ENCODE assay signal across 9 mouse cellular contexts in the genomic region with DNA sequence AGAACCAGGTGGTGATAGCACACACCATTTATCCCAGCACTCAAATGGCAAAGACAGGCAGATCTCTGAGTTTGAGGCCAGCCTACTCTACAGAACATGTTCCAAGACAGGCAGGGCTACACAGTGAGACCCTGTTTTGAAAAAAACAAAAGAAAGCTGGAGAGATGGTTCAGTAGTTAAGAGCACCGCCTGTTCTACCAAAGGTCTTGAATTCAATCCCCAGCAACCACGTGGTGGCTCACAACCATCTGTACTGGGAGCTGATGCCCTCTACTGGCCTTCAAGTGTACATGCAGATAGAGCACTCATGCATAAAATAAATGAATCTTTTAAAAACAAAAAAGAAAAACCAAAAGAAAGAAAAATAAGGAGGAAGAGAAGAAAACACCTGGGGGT. TPM values are rescaled to one million over a fixed set of nuclear protein-coding genes. Genes with fewer than 3 reads are reported as not detected.
A peak's percentile ranks its signal among the peaks of the same experiment; 100 is the strongest.
DNase-seq lines count a peak whose midpoint lies in the region; ATAC-seq and TF ChIP-seq lines count a peak whose summit lies in the region.
"Had no signal": no experiment of that assay in that cellular context is flagged by ENCODE, and none has a peak within 500 bp of the region (broad histone marks: within the 10 kb centered on the region; RNA-seq: fewer than 3 reads in every experiment).

No protein-coding gene starts in this region.

- WGBS in cerebellum, adult 2 months: 0% methylated on average over 2 of the region's 2 CpGs
- WGBS in kidney, adult 2 months: 0% methylated on average over 2 of the region's 2 CpGs
- 2% methylated on average over 2 of the region's 2 CpGs for WGBS in hindbrain, embryonic 16.5 days

- H3K9ac ChIP-seq in hindbrain, embryonic 16.5 days (ENCODE audit: low read depth, low read length): no peak overlapping the region
- H3K9ac ChIP-seq: hindbrain, embryonic 15.5 days had no signal

- H3K9me3 ChIP-seq in hindbrain, embryonic 16.5 days (ENCODE audit: control insufficient read depth, low read length): no peaks in the 10 kb centered on the region
- H3K9me3 ChIP-seq: hindbrain, embryonic 15.5 days had no signal

- peak; percentile 71; the same call in 1 of the 2 replicates for TF ChIP-seq CTCF in cerebellum, adult 2 months (IDR thresholded peaks at IDR 0.05; ENCODE audit: borderline replicate concordance, insufficient read depth, low read depth, low read length)
- TF ChIP-seq CTCF in testis, adult 2 months (IDR thresholded peaks at IDR 0.05; ENCODE audit: control insufficient read depth, insufficient read depth, insufficient replicate concordance, low read depth, low read length): peak; percentile 38; the same call in 1 of the 2 replicates
- TF ChIP-seq CTCF in kidney, adult 2 months (conservative IDR thresholded peaks at IDR 0.05; ENCODE audit: insufficient read depth, insufficient read length, low read depth, low read length): peak; percentile 77

- no peak overlapping the region for H3K4me3 ChIP-seq in cerebellum, adult 2 months (replicated peaks; ENCODE audit: insufficient read depth, low read depth, low read length)
- no peak overlapping the region for H3K4me3 ChIP-seq in testis, adult 2 months (ENCODE audit: control insufficient read depth, low read depth, low read length)
- no peak overlapping the region for H3K4me3 ChIP-seq in kidney, adult 2 months (ENCODE audit: insufficient read depth, low read depth, low read length)
- no peak overlapping the region for H3K4me3 ChIP-seq in hindbrain, embryonic 16.5 days (ENCODE audit: low read length)
- H3K4me3 ChIP-seq: hindbrain, embryonic 15.5 days had no signal

- DNase-seq in cerebellum, adult 2 months: peak; percentile 36 to 55
- DNase-seq in cerebellum, postnatal 36 days: no peak
- no peak for DNase-seq in testis, postnatal 10 days (ENCODE audit: low spot score)
- peak; percentile 82 for DNase-seq in kidney, adult 2 months
- no peak for DNase-seq in right cerebral cortex, postnatal 36 days (ENCODE audit: low spot score in 2 of 2)

- H3K27me3 ChIP-seq in cerebellum, adult 2 months (ENCODE audit: control insufficient read depth, insufficient read depth, low read length): no peaks in the 10 kb centered on the region
- H3K27me3 ChIP-seq in testis, adult 2 months (ENCODE audit: control insufficient read depth, insufficient read depth, low read length): no peaks in the 10 kb centered on the region
- no peaks in the 10 kb centered on the region for H3K27me3 ChIP-seq in kidney, adult 2 months (replicated peaks; ENCODE audit: control insufficient read depth, insufficient read depth, low read length)
- no peaks in the 10 kb centered on the region for H3K27me3 ChIP-seq in hindbrain, embryonic 16.5 days (replicated peaks; ENCODE audit: control insufficient read depth, insufficient read depth, low read length)
- H3K27me3 ChIP-seq: hindbrain, embryonic 15.5 days had no signal

- no peak overlapping the region for H3K4me2 ChIP-seq in hindbrain, embryonic 16.5 days (ENCODE audit: low read length)
- H3K4me2 ChIP-seq: hindbrain, embryonic 15.5 days had no signal

- no peak overlapping the region for H3K27ac ChIP-seq in cerebellum, adult 2 months (ENCODE audit: insufficient read depth, low read length)
- H3K27ac ChIP-seq in testis, adult 2 months (ENCODE audit: control insufficient read depth, insufficient read depth, low read depth, low read length): no peak overlapping the region
- no peak overlapping the region for H3K27ac ChIP-seq in kidney, adult 2 months (ENCODE audit: insufficient read depth, low read depth, low read length)
- H3K27ac ChIP-seq in hindbrain, embryonic 16.5 days (ENCODE audit: low read depth, low read length): no peak overlapping the region
- H3K27ac ChIP-seq: hindbrain, embryonic 15.5 days had no signal

- no peak for TF ChIP-seq POLR2A in cerebellum, adult 2 months (IDR thresholded peaks at IDR 0.05; ENCODE audit: borderline replicate concordance, insufficient read depth, low read length)
- no peak for TF ChIP-seq POLR2A in testis, adult 2 months (IDR thresholded peaks at IDR 0.05; ENCODE audit: control insufficient read depth, low read depth, low read length)
- no peak for TF ChIP-seq POLR2A in kidney, adult 2 months (IDR thresholded peaks at IDR 0.05; ENCODE audit: low read depth, low read length)

- H3K4me1 ChIP-seq in cerebellum, adult 2 months (ENCODE audit: control insufficient read depth, insufficient read depth, low read length): no peaks in the 10 kb centered on the region; the same call in 1 of the 2 replicates
- peaks cover 5% of the 10 kb centered on the region for H3K4me1 ChIP-seq in testis, adult 2 months (ENCODE audit: control insufficient read depth, insufficient read depth, low read length)
- peaks cover 12% of the 10 kb centered on the region; the same call in 1 of the 2 replicates for H3K4me1 ChIP-seq in kidney, adult 2 months (ENCODE audit: control insufficient read depth, insufficient read depth, low read length)
- H3K4me1 ChIP-seq in hindbrain, embryonic 16.5 days (ENCODE audit: control insufficient read depth, insufficient read depth, low read depth, low read length): peaks cover 2% of the 10 kb centered on the region; the same call in 1 of the 2 replicates

- peak; percentile 67 for ATAC-seq in megakaryocyte progenitor cell, adult 5-6 weeks (replicated peaks; ENCODE audit: poor library complexity)
- ATAC-seq in hindbrain, embryonic 16.5 days: no peak

- no peaks in the 10 kb centered on the region for H3K36me3 ChIP-seq in testis, adult 2 months (ENCODE audit: control insufficient read depth, insufficient read depth, low read length)
- no peaks in the 10 kb centered on the region for H3K36me3 ChIP-seq in kidney, adult 2 months (ENCODE audit: control insufficient read depth, insufficient read depth, low read length)
- no peaks in the 10 kb centered on the region for H3K36me3 ChIP-seq in hindbrain, embryonic 16.5 days (ENCODE audit: control insufficient read depth, insufficient read depth, low read length)
- H3K36me3 ChIP-seq: hindbrain, embryonic 15.5 days had no signal

RNA-seq across cellular contexts. Expression of a gene that starts 5.5 kb away (rescaled TPM):
- 11.2 and 13.6 TPM in 2 replicates for polyA plus RNA-seq in cerebellum, adult 2 months (2012; rRNA removed)
- 0.94 and 1.5 TPM in 2 replicates for polyA plus RNA-seq in testis, adult 2 months (2012; rRNA removed)
- 6.9 and 8.6 TPM in 2 replicates for polyA plus RNA-seq in kidney, adult 2 months (2012; rRNA removed)
- total RNA-seq in megakaryocyte progenitor cell, adult 5-6 weeks (2015): 1.4 and 2.0 TPM in 2 replicates
- 1.1 and 4.1 TPM in 2 replicates for total RNA-seq in megakaryocyte progenitor cell, adult 5-6 weeks (2017)
- polyA plus RNA-seq in hindbrain, embryonic 16.5 days (2015; fragmentation: Nextera tagmentation; extraction: Ambion mirVana): 24.0 and 24.8 TPM in 2 replicates

RNA-seq across cellular contexts. Expression of a gene that starts 12.6 kb away (rescaled TPM):
- polyA plus RNA-seq in cerebellum, adult 2 months (2012; rRNA removed): 0.92 and 2.2 TPM in 2 replicates
- 0.28 and 0.29 TPM in 2 replicates for polyA plus RNA-seq in testis, adult 2 months (2012; rRNA removed)
- 0.20 TPM in 1 of 2 replicates, not detected in the other for polyA plus RNA-seq in kidney, adult 2 months (2012; rRNA removed)
- total RNA-seq in megakaryocyte progenitor cell, adult 5-6 weeks (2015): not detected in 2 replicates
- not detected in 2 replicates for total RNA-seq in megakaryocyte progenitor cell, adult 5-6 weeks (2017)
- polyA plus RNA-seq in hindbrain, embryonic 16.5 days (2015; fragmentation: Nextera tagmentation; extraction: Ambion mirVana): 1.5 and 1.8 TPM in 2 replicates

RNA-seq across cellular contexts. Expression of a gene that starts 13.7 kb away (rescaled TPM):
- 7.0 and 7.1 TPM in 2 replicates for polyA plus RNA-seq in cerebellum, adult 2 months (2012; rRNA removed)
- 2.6 and 3.2 TPM in 2 replicates for polyA plus RNA-seq in testis, adult 2 months (2012; rRNA removed)
- 4.5 and 4.6 TPM in 2 replicates for polyA plus RNA-seq in kidney, adult 2 months (2012; rRNA removed)
- total RNA-seq in megakaryocyte progenitor cell, adult 5-6 weeks (2015): 9.1 and 10.2 TPM in 2 replicates
- 6.4 and 8.9 TPM in 2 replicates for total RNA-seq in megakaryocyte progenitor cell, adult 5-6 weeks (2017)
- 3.9 and 4.9 TPM in 2 replicates for polyA plus RNA-seq in hindbrain, embryonic 16.5 days (2015; fragmentation: Nextera tagmentation; extraction: Ambion mirVana)

RNA-seq across cellular contexts. Expression of a gene that starts 16.8 kb away (rescaled TPM):
- polyA plus RNA-seq in cerebellum, adult 2 months (2012; rRNA removed): 458 and 507 TPM in 2 replicates
- 185 and 230 TPM in 2 replicates for polyA plus RNA-seq in testis, adult 2 months (2012; rRNA removed)
- polyA plus RNA-seq in kidney, adult 2 months (2012; rRNA removed): 372 and 534 TPM in 2 replicates
- 4,838 and 5,186 TPM in 2 replicates for total RNA-seq in megakaryocyte progenitor cell, adult 5-6 weeks (2015)
- total RNA-seq in megakaryocyte progenitor cell, adult 5-6 weeks (2017): 1,989 and 2,131 TPM in 2 replicates
- polyA plus RNA-seq in hindbrain, embryonic 16.5 days (2015; fragmentation: Nextera tagmentation; extraction: Ambion mirVana): 320 and 403 TPM in 2 replicates

RNA-seq across cellular contexts. Expression of a gene that starts 43.2 kb away (rescaled TPM):
- polyA plus RNA-seq in cerebellum, adult 2 months (2012; rRNA removed): 0.05 and 0.16 TPM in 2 replicates
- polyA plus RNA-seq in testis, adult 2 months (2012; rRNA removed): 307 and 325 TPM in 2 replicates
- 0.20 and 0.50 TPM in 2 replicates for polyA plus RNA-seq in kidney, adult 2 months (2012; rRNA removed)
- total RNA-seq in megakaryocyte progenitor cell, adult 5-6 weeks (2015): 33.3 and 33.7 TPM in 2 replicates
- 45.9 and 46.4 TPM in 2 replicates for total RNA-seq in megakaryocyte progenitor cell, adult 5-6 weeks (2017)
- 10.1 and 14.0 TPM in 2 replicates for polyA plus RNA-seq in hindbrain, embryonic 16.5 days (2015; fragmentation: Nextera tagmentation; extraction: Ambion mirVana)

Comparison
In these comparisons a context has a peak if more than half of its experiments do, and no peak if none do; other contexts are left out.
1. DNase-seq: peak in cerebellum, adult 2 months (2 of 2) and kidney, adult 2 months (single experiment); none in cerebellum, postnatal 36 days (0 of 2), testis, postnatal 10 days (single experiment) and right cerebral cortex, postnatal 36 days (0 of 2).
2. Peak in every context shown above with its lines, with median percentiles within 50 percentile points of each other: CTCF ChIP-seq.